Mouse (Mus musculus) G1E (cell line): ENCODE measurements at regions not wholly inside any gene's neighbourhood (a gene's known extent, or its start where the extent isn't known, plus 50 kb on each side); places are given as distances from the start of the nearest gene placed in this dataset.
A peak's percentile ranks its signal among the peaks of the same experiment; 100 is the strongest.

Experiments
- ATAC-seq: 2 replicates; pipeline ENCODE4 v1.8.0; 2016; ENCODE audit warnings: mild to moderate bottlenecking; ENCODE audit not compliant: insufficient number of reproducible peaks, poor library complexity, low FRiP score, severe bottlenecking; ENCODE audit errors: extremely low read depth
- DNase-seq: peaks from one replicate; pipeline ENCODE4 v3.0.0; 2012; ENCODE audit warnings: low spot score
- H3K27me3 ChIP-seq: 2 replicates; pipeline ENCODE4 v1.6.1; 2012; ENCODE audit warnings: mild to moderate bottlenecking, low read length, inconsistent platforms; ENCODE audit not compliant: insufficient read depth
- H3K36me3 ChIP-seq: replicated peaks from 2 replicates; pipeline ENCODE3; 2012; ENCODE audit warnings: mild to moderate bottlenecking, inconsistent platforms
- H3K4me1 ChIP-seq: 2 replicates; pipeline ENCODE4 v1.6.1; 2012; ENCODE audit warnings: low read depth, low read length, inconsistent platforms, mixed read lengths; ENCODE audit not compliant: insufficient read depth
- H3K4me3 ChIP-seq: 2 replicates; pipeline ENCODE4 v1.5.1; 2012; ENCODE audit warnings: low read depth, mild to moderate bottlenecking, inconsistent platforms, low read length, moderate library complexity, mixed read lengths
- H3K9me3 ChIP-seq: replicated peaks from 2 replicates; pipeline ENCODE4 v1.6.1; 2012; ENCODE audit warnings: inconsistent platforms
- CTCF ChIP-seq: IDR thresholded peaks from 2 replicates; pipeline ENCODE4 v1.5.1; 2012; ENCODE audit warnings: low read depth, low read length, inconsistent platforms, mixed read lengths
- GATA1 ChIP-seq: IDR thresholded peaks from 2 replicates; pipeline ENCODE4 v1.6.1; 2012; ENCODE audit warnings: borderline replicate concordance, low read length, inconsistent platforms, mixed read lengths
- GATA2 ChIP-seq: IDR thresholded peaks from 2 replicates; pipeline ENCODE4 v1.6.1; 2012; ENCODE audit warnings: low read depth, low read length, inconsistent platforms, borderline replicate concordance
- POLR2AphosphoS5 ChIP-seq: IDR thresholded peaks from 2 replicates; pipeline ENCODE4 v1.6.1; 2012; ENCODE audit warnings: low read depth, low read length, inconsistent platforms; ENCODE audit not compliant: insufficient replicate concordance
- TAL1 ChIP-seq: conservative IDR thresholded peaks from 2 replicates; pipeline ENCODE4 v1.6.1; 2012; ENCODE audit warnings: low read depth, low read length, inconsistent platforms, mixed read lengths

GRCm38 (mm10) chr5:149345161-149345560, 66.4 kb upstream of the Medag start:
- TF ChIP-seq TAL1 (no peak), GATA1 (no peak), CTCF (no peak), GATA2 (no peak), POLR2AphosphoS5 (no peak)
- peaks cover 3% of the 10 kb centered on the region; the same call in 1 of the 2 replicates for H3K9me3 ChIP-seq
- no peaks in the 10 kb centered on the region for H3K36me3 ChIP-seq
- H3K4me1 ChIP-seq: no peaks in the 10 kb centered on the region
- no peaks in the 10 kb centered on the region for H3K27me3 ChIP-seq
- no peak overlapping the region for H3K4me3 ChIP-seq
- no peak for ATAC-seq
- DNase-seq: no peak

- H3K36me3 ChIP-seq: no peaks in the 10 kb centered on the region
- peaks cover 5% of the 10 kb centered on the region; the same call in 1 of the 2 replicates for H3K9me3 ChIP-seq
- TF ChIP-seq TAL1 (no peak), POLR2AphosphoS5 (no peak), GATA1 (no peak), GATA2 (no peak), CTCF (no peak)
- H3K27me3 ChIP-seq: no peaks in the 10 kb centered on the region
- DNase-seq (no peak), ATAC-seq (no peak)
- H3K4me1 ChIP-seq: no peaks in the 10 kb centered on the region
- no peak overlapping the region for H3K4me3 ChIP-seq
Measured at GRCm38 (mm10) chr5:149349685-149350084, 61.9 kb upstream of the Medag start.

GRCm38 (mm10) chr5:149353039-149353655, 58.4 kb upstream of the Medag start:
- DNase-seq (no peak), ATAC-seq (no peak)
- Histone ChIP-seq H3K4me1 (no peaks in the 10 kb centered on the region), H3K36me3 (no peaks in the 10 kb centered on the region), H3K27me3 (no peaks in the 10 kb centered on the region), H3K4me3 (no peak overlapping the region), H3K9me3 (peaks cover 11% of the 10 kb centered on the region; the same call in 1 of the 2 replicates)
- no peak for TF ChIP-seq CTCF

GRCm38 (mm10) chr5:149354448-149355115, 57.0 kb upstream of the Medag start:
- DNase-seq (no peak), ATAC-seq (peak; percentile 40; the same call in 1 of the 2 replicates)
- TF ChIP-seq POLR2AphosphoS5 (no peak), CTCF (no peak), GATA2 (no peak), TAL1 (no peak), GATA1 (no peak)
- H3K4me1 ChIP-seq: no peaks in the 10 kb centered on the region
- no peaks in the 10 kb centered on the region for H3K36me3 ChIP-seq
- H3K4me3 ChIP-seq: no peak overlapping the region
- H3K9me3 ChIP-seq: peaks cover 16% of the 10 kb centered on the region; the same call in 1 of the 2 replicates
- H3K27me3 ChIP-seq: no peaks in the 10 kb centered on the region

DNA sequence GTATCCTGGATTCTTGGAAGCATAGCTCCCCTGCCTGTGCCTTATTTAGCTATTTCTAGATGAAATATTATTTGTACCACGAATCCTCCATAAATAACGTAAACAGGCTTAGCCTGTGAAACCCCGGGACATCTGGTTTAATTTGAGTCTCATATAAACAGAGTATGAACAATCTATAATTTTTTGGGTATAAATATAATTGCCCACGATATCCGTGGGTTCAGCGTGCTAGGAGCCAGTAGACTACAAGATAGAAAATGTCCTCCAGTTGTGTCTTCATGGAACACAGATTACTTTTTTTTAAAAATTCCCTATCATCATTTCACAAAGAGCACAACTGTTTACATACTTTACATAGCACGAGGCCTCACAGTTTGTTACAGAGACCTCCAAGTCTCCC, 56.4 kb upstream of the Medag start:
- Histone ChIP-seq H3K4me3 (no peak overlapping the region), H3K9me3 (peaks cover 21% of the 10 kb centered on the region), H3K27me3 (no peaks in the 10 kb centered on the region), H3K36me3 (no peaks in the 10 kb centered on the region), H3K4me1 (no peaks in the 10 kb centered on the region)
- DNase-seq (no peak), ATAC-seq (no peak)
- no peak for TF ChIP-seq TAL1
- TF ChIP-seq POLR2AphosphoS5: no peak
- TF ChIP-seq CTCF: no peak
- TF ChIP-seq GATA1: no peak
- TF ChIP-seq GATA2: no peak

GRCm38 (mm10) chr5:149356970-149357369, 54.6 kb upstream of the Medag start:
- no peak for ATAC-seq
- peaks cover 27% of the 10 kb centered on the region for H3K9me3 ChIP-seq
- no peaks in the 10 kb centered on the region for H3K4me1 ChIP-seq
- TF ChIP-seq GATA1: no peak
- no peak for TF ChIP-seq TAL1
- TF ChIP-seq CTCF: no peak
- no peak for TF ChIP-seq POLR2AphosphoS5
- no peak for TF ChIP-seq GATA2
- H3K4me3 ChIP-seq: no peak overlapping the region
- DNase-seq: no peak
- H3K36me3 ChIP-seq: no peaks in the 10 kb centered on the region
- H3K27me3 ChIP-seq: no peaks in the 10 kb centered on the region
